ENCODE assay signal across 10 mouse cellular contexts in genomic region chr2:57617258-57617657, GRCm38 (mm10).
DNase-seq lines count a peak whose midpoint lies in the region; ATAC-seq lines count a peak whose summit lies in the region.
"Had no signal": no experiment of that assay in that cellular context is flagged by ENCODE, and none has a peak within 500 bp of the region (broad histone marks: within the 10 kb centered on the region; RNA-seq: fewer than 3 reads in every experiment).

No protein-coding gene starts in this region.

- DNase-seq in kidney, postnatal 36 days, result no peak
- DNase-seq in intestine, embryonic 14.5 days (ENCODE audit: low spot score), result no peak
- no peak for DNase-seq in left cerebral cortex, adult 8-10 months (ENCODE audit: low spot score in 2 of 2)
- no peak for DNase-seq in ovary, postnatal 14 days (ENCODE audit: low spot score)
- DNase-seq: kidney, adult 11 months had no signal

- no peaks in the 10 kb centered on the region for H3K27me3 ChIP-seq in kidney, embryonic 15.5 days
- H3K27me3 ChIP-seq in forebrain, embryonic 13.5 days, result no peaks in the 10 kb centered on the region
- H3K27me3 ChIP-seq in intestine, embryonic 14.5 days (replicated peaks; ENCODE audit: control insufficient read depth, insufficient read depth, low read length), result no peaks in the 10 kb centered on the region
- no peaks in the 10 kb centered on the region for H3K27me3 ChIP-seq in neural tube, embryonic 12.5 days (replicated peaks)

- H3K4me2 ChIP-seq in kidney, embryonic 15.5 days, result peak overlapping the region; percentile 62; the same call in 1 of the 2 replicates
- H3K4me2 ChIP-seq in forebrain, embryonic 13.5 days, result peak overlapping the region; percentile 60; the same call in 1 of the 2 replicates
- H3K4me2 ChIP-seq in intestine, embryonic 14.5 days (ENCODE audit: low read length), result peak overlapping the region; percentile 70
- peak overlapping the region; percentile 67 for H3K4me2 ChIP-seq in neural tube, embryonic 12.5 days (replicated peaks)

- H3K27ac ChIP-seq in kidney, embryonic 15.5 days, result no peak overlapping the region
- no peak overlapping the region for H3K27ac ChIP-seq in forebrain, embryonic 13.5 days
- H3K27ac ChIP-seq in intestine, embryonic 14.5 days (ENCODE audit: low read depth), result no peak overlapping the region
- no peak overlapping the region for H3K27ac ChIP-seq in neural tube, embryonic 12.5 days
- H3K27ac ChIP-seq: macrophage had no signal

- H3K9me3 ChIP-seq in kidney, embryonic 15.5 days (replicated peaks), result no peaks in the 10 kb centered on the region
- no peaks in the 10 kb centered on the region for H3K9me3 ChIP-seq in forebrain, embryonic 13.5 days (replicated peaks)
- no peaks in the 10 kb centered on the region for H3K9me3 ChIP-seq in intestine, embryonic 14.5 days (ENCODE audit: control insufficient read depth, low read length)
- no peaks in the 10 kb centered on the region for H3K9me3 ChIP-seq in neural tube, embryonic 12.5 days

- no peak overlapping the region for H3K9ac ChIP-seq in kidney, embryonic 15.5 days
- 0 out of 2 replicates have a peak overlapping the region, but pooled peaks have one; percentile 55 for H3K9ac ChIP-seq in forebrain, embryonic 13.5 days
- no peak overlapping the region for H3K9ac ChIP-seq in intestine, embryonic 14.5 days (ENCODE audit: low read length)
- H3K9ac ChIP-seq in neural tube, embryonic 12.5 days, result no peak overlapping the region

- H3K4me1 ChIP-seq in kidney, embryonic 15.5 days, result no peaks in the 10 kb centered on the region
- peaks cover 35% of the 10 kb centered on the region for H3K4me1 ChIP-seq in forebrain, embryonic 13.5 days
- H3K4me1 ChIP-seq in intestine, embryonic 14.5 days (replicated peaks; ENCODE audit: control insufficient read depth, insufficient read depth, low read length), result no peaks in the 10 kb centered on the region
- H3K4me1 ChIP-seq in neural tube, embryonic 12.5 days, result peaks cover 5% of the 10 kb centered on the region; the same call in 1 of the 2 replicates

- peak overlapping the region; percentile 37; the same call in 1 of the 2 replicates for H3K4me3 ChIP-seq in kidney, embryonic 15.5 days (replicated peaks)
- H3K4me3 ChIP-seq in forebrain, embryonic 13.5 days, result no peak overlapping the region
- H3K4me3 ChIP-seq in intestine, embryonic 14.5 days (ENCODE audit: low read depth, low read length), result peak overlapping the region; percentile 33; the same call in 1 of the 2 replicates
- H3K4me3 ChIP-seq in neural tube, embryonic 12.5 days, result no peak overlapping the region

- no peaks in the 10 kb centered on the region for H3K36me3 ChIP-seq in kidney, embryonic 15.5 days
- no peaks in the 10 kb centered on the region for H3K36me3 ChIP-seq in forebrain, embryonic 13.5 days (ENCODE audit: poor library complexity, severe bottlenecking)
- no peaks in the 10 kb centered on the region for H3K36me3 ChIP-seq in intestine, embryonic 14.5 days (ENCODE audit: control insufficient read depth, insufficient read depth, low read length)
- H3K36me3 ChIP-seq in neural tube, embryonic 12.5 days, result no peaks in the 10 kb centered on the region

- ATAC-seq in kidney, embryonic 15.5 days (replicated peaks; ENCODE audit: low FRiP score), result no peak
- no peak for ATAC-seq in forebrain, embryonic 13.5 days
- ATAC-seq in intestine, embryonic 14.5 days (replicated peaks; ENCODE audit: low FRiP score, low TSS enrichment, low read depth), result no peak
- ATAC-seq in neural tube, embryonic 12.5 days (ENCODE audit: low FRiP score, low read depth), result no peak
- no peak for ATAC-seq in cerebellum, adult (ENCODE audit: insufficient number of reproducible peaks, low FRiP score, low TSS enrichment)

- 66% methylated on average over 2 of the region's 2 CpGs for WGBS in kidney, embryonic 15.5 days
- WGBS in forebrain, embryonic 13.5 days, result 60% methylated on average over 2 of the region's 2 CpGs
- WGBS in intestine, embryonic 14.5 days, result 69% methylated on average over 2 of the region's 2 CpGs
- 50% methylated on average over 2 of the region's 2 CpGs for WGBS in neural tube, embryonic 12.5 days

Comparison
In these comparisons a context has a peak if more than half of its experiments do, and no peak if none do; other contexts are left out.
1. H3K4me3 ChIP-seq: peak in kidney, embryonic 15.5 days (single experiment) and intestine, embryonic 14.5 days (single experiment); none in forebrain, embryonic 13.5 days (single experiment) and neural tube, embryonic 12.5 days (single experiment).
2. Peak in every context shown above with its lines, with median percentiles within 50 percentile points of each other: H3K4me2 ChIP-seq.